ENCODE assay signal across 1 mouse cellular context in genomic region chr4:155774280-155774754, GRCm38 (mm10).
TF ChIP-seq lines count a peak whose summit lies in the region.

Gene Vwa1, minus strand, starts transcription at chr4:155774698.

TF ChIP-seq in CH12.LX, 34 proteins besides CTCF, POLR2A, EP300 and RAD21 (continued from another document):
- TF ChIP-seq RCOR1 (conservative IDR thresholded peaks at IDR 0.05; ENCODE audit: low read depth, low read length), result no peak
- TF ChIP-seq USF1 (IDR thresholded peaks at IDR 0.05; ENCODE audit: low read depth, low read length), result no peak
- TF ChIP-seq BHLHE40 (IDR thresholded peaks at IDR 0.05; ENCODE audit: low read depth, low read length), result peak; percentile 29; the same call in 1 of the 2 replicates
- no peak for TF ChIP-seq CHD1 (IDR thresholded peaks at IDR 0.05; ENCODE audit: low read depth, low read length)
- peak; percentile 35; the same call in 1 of the 2 replicates for TF ChIP-seq MAZ (IDR thresholded peaks at IDR 0.05; ENCODE audit: low read depth, low read length)
- no peak for TF ChIP-seq ZC3H11A (IDR thresholded peaks at IDR 0.05; ENCODE audit: low read depth, low read length)
- TF ChIP-seq ETS1 (conservative IDR thresholded peaks at IDR 0.05; ENCODE audit: low read depth, low read length), result no peak
- TF ChIP-seq NELFE (IDR thresholded peaks at IDR 0.05; ENCODE audit: low read depth, low read length), result no peak
- no peak for TF ChIP-seq ELF1 (IDR thresholded peaks at IDR 0.05; ENCODE audit: low read depth, low read length)
- TF ChIP-seq MAX (IDR thresholded peaks at IDR 0.05; ENCODE audit: low read length), result peak; percentile 71; the same call in 1 of the 2 replicates
- TF ChIP-seq CHD2 (IDR thresholded peaks at IDR 0.05; ENCODE audit: low read length), result no peak
- no peak for TF ChIP-seq TBP (conservative IDR thresholded peaks at IDR 0.05; ENCODE audit: low read depth, low read length)
- TF ChIP-seq IRF4 (IDR thresholded peaks at IDR 0.05; ENCODE audit: low read depth, low read length), result 0 out of 2 replicates have a peak, but pooled peaks have one; percentile 15
